Mouse (Mus musculus) frontal cortex, postnatal 36 days (tissue): ENCODE data around the gene Rab42.
"Not testable (repeated sequence)": the region's sequence is repeated elsewhere in the genome, so short reads cannot be mapped to it uniquely, and the experiment has no call there.

ENCODE experiments used
- DNase-seq, 2 experiments: peaks; one replicate each; pipeline ENCODE4 v3.0.0; 2022; ENCODE audit warnings: low spot score in 2 of 2

Gene Rab42

GRCm38 (mm10) chr4:132311801-132312200 is 8.6 kb upstream of the Rab42 start:
- DNase-seq = no peak

- no peak for DNase-seq
Observed at GRCm38 (mm10) chr4:132311209-132311608, 8.0 kb upstream of the Rab42 start.

DNA sequence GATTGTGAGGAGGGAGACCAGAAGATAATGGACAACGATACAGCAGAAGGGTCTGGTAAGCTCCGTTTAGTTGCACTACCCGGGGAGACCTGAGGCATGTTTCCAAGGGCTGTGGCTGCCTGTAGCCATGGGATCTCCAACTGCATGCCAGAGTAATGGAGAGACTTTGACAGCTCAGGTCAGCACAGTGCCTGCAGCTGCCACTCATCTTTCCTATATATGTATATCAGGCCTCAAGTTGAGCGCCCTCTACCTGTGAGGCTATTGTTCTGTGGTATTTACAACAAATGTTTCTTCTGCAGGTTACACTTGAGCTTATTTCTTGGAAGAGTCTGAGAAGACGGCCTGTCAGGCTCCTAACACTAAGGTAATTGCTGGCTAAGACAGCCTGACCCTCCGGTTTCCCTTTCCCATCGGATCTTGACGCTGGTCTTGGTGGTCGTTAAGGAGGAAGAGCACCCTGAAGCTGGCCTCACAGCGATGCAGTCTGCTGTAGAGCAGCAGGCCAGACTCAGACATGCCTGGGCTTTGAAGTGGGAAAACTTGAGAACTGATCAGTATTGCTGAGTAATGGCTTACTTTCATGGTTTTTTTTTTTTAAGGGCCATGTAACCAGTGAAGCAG is 6.8 kb upstream of the Rab42 start:
- peak in 1 of 2 experiments; percentile 54 for DNase-seq

DNA sequence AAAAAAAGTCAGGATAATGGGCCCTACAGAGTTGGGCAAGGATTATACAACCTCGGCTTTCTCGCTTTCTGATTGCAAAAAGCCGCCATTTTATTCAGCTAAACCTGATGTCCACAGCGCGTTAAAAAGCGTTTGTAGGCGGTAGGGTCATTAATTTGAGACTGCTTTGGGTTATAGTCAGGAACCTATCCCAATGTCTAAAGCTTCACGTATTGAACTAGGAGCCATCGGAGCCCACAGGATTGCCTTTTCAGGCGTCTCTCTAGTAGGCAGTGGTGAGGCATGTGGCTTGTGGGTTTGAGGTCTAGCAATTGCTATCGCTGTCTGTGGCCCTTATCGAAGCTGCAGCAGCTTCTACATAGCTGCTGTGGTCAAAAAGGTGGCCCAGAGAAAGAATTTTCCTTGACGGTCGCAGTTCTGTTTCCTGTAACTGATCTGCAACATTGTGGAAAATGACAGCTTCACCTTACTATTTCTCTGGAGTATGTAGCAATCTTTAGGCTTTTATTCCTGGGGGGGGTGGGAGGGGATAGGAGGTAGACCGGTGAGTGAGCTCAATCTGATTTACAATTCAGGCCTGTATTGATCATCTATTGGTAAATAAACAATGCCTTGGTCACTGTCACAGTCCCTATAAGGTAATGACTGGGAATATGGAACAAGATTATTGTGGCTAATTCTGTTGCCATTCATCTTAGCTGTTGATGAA is 6.1 kb upstream of the Rab42 start:
- peak in 1 of 2 experiments; percentile 40 for DNase-seq

- peak; percentile 90 to 93 for DNase-seq
Observed at GRCm38 (mm10) chr4:132308437-132309139, 5.4 kb upstream of the Rab42 start.

GRCm38 (mm10) chr4:132306004-132306403 is 2.8 kb upstream of the Rab42 start:
- no peak for DNase-seq

DNA sequence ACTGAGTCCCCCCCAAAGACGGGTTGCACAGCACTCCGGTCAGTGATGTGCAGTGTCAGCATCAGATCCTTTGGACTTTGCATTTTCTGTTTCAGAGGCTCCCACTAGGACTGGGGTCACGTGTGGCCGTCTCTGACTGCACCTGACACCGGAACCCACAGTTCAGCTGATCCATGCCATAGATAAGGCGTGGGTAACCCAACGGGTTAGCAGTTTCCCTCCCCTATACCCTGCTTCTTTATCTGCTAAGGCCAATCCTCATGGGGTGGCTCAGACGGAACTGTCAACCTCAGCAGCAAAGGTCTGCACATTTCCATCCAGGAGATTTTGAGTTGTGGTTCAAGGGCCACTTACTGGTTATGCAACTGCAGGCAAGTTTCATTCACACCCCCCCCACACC is 2.1 kb upstream of the Rab42 start:
- no peak for DNase-seq

DNA sequence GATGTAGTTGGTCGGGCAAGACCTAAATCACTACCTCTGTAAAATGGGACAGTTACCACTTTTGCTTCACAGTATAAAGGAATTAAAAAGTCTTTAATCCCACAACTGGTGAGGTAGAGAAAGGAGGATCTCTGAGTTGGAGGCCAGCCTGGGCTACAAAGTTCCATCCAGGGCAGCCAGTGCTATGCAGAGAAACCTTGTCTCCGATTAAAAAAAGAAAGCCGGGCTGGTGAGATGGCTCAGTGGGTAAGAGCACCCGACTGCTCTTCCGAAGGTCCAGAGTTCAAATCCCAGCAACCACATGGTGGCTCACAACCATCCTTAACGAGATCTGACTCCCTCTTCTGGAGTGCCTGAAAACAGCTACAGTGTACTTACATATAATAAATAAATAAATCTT is 299 bp upstream of the Rab42 start:
- not testable (repeated sequence) for DNase-seq

DNA sequence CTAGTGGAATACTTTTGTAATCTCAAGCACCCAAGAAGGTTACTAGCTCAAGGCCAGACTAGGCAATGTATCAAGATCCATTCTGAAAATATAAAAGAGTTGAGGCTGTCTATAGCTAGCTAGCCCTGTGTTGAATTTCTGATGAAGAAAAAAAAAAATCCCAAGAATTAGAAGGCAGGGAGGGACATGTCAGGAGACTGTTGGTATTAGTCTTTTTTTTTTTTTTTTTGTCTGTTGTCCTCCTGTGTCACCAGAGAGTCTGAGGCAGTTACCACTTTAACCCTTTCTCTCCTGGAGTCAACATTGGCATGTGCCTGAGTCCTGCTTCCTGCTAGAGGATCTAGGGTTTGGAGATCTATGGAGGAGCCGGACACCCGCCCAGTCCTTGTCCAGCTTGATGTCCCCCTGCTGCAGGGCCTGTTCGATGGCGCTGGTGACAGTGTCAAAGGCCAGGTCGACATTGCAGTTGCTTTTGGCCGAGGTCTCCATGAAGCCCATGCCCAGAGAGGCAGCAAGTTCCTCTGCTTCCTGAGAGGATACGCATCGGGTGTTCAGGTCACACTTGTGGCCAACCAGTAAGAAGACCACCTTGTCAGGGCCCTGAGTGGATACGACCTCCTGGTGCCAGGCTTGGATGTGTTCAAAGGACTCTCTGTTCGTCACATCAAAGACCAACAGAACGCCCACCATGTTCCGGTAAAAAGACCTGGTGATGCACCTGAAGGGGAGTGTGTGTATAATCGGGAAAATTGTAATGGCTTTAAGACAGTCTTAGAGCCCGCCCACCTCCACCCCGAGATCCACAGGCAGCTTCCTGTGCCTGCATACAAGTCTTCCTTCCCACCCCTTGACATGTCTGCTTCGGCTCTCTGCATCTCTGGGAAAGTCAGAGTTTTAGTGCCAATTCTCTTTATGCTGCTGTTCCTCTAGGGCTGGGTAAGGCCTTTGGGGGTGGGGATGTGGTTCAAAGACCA is 933 bp downstream of the Rab42 start:
- DNase-seq = no peak

DNA sequence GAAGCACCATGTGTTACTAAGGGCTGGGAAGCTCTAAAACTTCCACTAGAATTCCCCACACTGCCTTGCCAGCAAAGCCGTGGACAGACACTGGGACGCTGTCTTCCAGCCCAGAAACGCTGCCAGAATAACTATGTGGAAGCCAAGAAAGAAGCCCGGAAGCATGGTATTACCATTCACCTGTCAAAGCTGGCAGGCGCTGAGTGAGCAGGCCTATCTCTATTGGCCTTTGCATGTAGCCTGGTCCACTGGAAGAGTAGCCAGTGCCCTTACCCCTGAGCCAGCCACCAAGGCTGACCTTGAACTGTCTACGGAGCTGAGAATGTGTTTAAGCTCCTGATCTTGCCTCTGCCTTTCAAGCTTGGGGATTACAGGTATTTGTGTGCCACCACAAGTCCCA is 1.7 kb downstream of the Rab42 start:
- no peak for DNase-seq

DNA sequence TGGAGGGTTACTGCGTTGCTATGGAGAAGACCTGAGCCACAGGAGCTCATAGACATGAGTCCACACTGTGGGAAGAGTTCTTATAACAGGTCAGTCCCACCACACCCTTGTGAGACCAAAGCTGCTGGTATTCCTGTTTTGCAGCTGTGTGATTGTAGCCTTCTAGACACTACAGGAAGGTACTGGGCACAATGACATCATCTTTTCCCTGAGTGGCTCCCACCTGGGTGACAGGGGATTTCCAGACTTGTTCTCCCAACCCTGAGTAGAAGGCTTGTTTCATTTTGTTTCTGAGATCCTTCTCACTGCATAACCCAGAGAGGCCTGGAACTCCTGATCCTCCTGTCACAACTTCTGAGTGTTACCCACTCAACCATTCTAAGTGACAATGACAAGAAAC is 3.3 kb downstream of the Rab42 start:
- DNase-seq = no peak

DNA sequence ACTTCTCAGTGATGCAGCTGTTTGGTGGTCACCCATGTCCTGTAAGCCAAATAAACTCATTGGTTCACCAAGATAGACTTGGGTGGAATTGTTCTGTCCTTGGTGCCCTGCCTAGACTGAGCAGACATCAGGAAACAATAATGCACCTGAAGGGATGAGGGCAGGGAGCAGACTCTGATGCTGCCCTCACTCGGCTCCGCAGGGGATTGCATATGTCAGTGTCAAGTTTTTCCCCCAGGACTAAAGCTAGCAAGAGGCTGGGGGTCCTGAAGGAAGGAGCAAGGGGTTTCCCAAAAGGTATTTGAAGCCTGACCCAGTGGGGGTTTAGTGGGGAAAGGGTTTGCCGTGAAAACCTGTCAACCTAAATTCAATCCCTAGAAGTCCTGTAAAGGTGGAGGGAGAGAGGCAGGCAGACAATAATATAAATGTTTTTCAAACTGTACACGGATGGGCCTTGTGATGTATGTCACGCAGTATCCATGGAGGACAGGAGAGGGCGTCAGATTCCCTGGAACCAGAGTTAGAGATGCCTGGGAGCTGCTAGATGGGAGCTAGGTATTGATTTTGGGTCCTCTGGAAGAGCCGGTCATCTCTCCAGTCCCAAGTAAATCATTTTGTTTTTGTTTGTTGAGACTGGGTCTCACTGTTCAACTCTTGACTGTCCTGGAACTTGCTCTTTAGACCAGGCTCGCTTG is 7.3 kb downstream of the Rab42 start:
- no peak for DNase-seq

DNA sequence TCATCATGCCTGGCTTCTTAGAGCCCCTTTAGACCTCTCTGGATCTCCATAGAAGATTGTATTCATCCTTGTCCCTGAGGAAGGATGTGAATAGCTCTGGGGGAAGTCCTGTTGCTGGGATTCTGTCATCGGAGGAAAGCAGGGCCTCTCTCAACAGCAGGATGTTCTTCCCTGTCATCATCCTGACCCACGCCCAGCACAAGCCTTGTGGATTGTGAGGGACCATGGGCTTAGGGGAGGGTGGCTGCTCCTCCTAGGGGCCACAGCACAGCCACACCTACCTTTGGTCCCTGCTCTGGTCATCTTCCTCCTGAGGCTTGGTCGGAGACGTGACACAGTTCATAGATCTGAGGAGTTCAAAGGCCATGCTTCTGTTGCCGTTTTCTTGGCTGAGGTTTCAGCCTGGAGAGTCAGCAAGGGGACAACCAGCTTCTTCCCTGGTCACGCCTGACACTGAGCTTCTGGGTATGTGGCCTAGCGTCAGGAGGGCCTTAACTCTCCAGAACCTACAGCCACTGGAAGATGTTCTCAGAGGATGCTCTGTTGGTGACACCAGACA is 9.4 kb downstream of the Rab42 start:
- DNase-seq = no peak

DNA sequence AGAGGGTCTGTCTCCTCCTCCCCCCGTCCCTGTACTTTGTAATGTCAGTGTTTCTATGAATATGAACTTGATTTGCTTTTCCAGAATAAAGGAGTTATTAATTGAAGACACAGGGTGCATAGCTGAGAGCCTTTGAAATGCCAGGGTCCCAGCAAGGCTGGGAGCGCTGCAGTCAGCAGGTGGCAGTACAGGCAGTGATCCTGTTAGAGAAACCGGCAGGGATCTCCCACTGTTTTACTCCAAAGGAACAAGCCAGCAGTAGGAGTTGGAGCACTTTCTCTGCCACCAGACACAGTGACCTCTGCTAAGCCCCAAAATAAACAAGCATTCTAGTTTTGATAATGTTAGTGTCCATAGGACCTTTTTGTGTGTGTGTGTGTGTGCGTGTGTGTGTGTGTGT is 10.2 kb downstream of the Rab42 start:
- DNase-seq = peak in 1 of 2 experiments; percentile 32

GRCm38 (mm10) chr4:132291624-132292335 is 11.4 kb downstream of the Rab42 start:
- DNase-seq = no peak

GRCm38 (mm10) chr4:132291056-132291455 is 12.1 kb downstream of the Rab42 start:
- DNase-seq = no peak

GRCm38 (mm10) chr4:132288840-132289239 is 14.3 kb downstream of the Rab42 start:
- not testable (repeated sequence) for DNase-seq

DNA sequence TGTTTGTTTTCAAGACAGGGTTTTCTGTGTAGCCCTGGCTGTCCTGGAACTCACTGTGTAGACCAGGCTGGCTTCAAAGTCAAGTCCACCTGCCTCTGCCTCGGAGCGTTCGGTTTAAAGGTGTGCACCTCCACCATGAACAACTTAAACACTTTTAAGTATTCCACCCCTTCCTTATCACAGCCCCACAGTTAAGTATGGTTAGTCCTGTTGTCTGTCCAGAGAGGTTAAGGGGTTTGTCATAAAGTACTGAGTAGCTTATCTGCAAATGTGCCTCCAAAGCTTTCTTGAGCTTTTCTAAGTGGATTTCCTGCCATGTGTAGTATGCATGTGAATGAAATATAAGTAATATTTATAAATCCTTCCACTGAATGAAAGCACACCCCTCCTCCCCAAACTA is 27.2 kb downstream of the Rab42 start:
- no peak for DNase-seq

DNA sequence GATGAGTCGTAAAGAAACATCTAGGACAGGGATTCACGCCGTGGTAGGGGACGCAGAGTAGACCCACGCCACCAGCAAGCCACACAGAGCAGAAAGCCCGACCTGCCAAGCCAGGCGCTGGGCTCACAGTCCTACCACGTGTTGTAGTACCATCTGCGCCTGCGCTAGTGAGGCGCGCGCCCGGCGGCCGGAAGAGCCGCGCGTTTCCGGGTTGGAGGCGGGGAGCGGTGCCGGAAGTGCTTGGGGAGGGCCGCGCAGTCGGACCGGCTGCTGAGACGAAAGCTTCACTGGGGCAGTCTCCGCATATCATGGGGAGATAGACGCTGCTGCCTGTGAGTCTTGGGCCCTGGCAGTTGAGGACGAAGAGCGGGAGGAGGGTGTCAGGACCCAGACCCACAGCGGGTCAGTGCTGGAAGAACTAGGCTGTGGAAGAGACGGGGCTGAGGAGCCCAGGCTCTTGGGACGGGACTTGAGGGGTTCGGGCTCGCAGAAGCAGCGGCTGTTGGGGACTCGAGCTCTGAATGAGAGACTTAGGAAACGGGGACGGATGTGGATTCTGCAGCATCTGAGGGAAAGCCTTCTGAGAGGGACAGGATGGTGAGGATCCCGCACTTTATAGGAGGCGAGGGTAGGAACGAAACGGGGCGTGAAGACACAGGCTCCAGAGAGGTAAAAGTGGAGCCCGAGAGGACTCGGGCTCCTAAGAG is 28.9 kb downstream of the Rab42 start, which contains the start of gene Taf12:
Gene Taf12 (plus strand): TSS at position 220 of the 707 bp plus-strand sequence.
- peak; percentile 90 to 92 for DNase-seq
